Mouse (Mus musculus) liver, embryonic 14.5 days (tissue): ENCODE measurements around the gene Prm1.

ENCODE experiments used
- CTCF ChIP-seq: IDR thresholded peaks from 2 replicates; pipeline ENCODE4 v1.5.1; 2016; ENCODE audit warnings: antibody characterized with exemption, low read depth, control low read depth
- EP300 ChIP-seq: IDR thresholded peaks from 2 replicates; pipeline ENCODE4 v1.6.1; 2016; ENCODE audit warnings: antibody characterized with exemption, low read depth

DNA sequence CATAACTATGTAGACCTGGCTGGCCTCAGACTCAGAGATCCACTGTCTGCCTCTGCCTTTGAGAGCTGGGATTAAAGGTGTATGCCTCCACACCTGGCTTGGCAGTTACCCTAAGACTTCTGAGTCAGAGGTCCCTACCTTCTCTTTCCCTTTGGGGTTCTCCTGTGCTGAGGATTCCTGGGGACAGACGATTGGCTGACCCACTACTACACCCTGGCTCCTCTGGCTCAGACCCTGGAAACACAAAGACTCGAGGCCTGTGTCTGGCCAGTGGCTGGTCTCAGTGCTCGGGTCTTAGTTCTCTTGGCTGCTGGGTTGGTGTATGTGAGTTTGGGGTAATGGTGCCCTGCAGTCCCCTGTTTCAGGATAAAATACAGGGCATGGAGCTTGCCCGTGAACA, 45.3 kb upstream of the Prm1 start:
- TF ChIP-seq CTCF = no peak
- no peak for TF ChIP-seq EP300
